Mouse (Mus musculus) ES-E14 (cell line): ENCODE results near the gene Hkdc1.

Source experiments
- CHD2 ChIP-seq: IDR thresholded peaks from 2 replicates; pipeline ENCODE4 v1.6.1; 2014; ENCODE audit warnings: mild to moderate bottlenecking, low read depth, low read length, inconsistent platforms
- HCFC1 ChIP-seq: IDR thresholded peaks from 2 replicates; pipeline ENCODE4 v1.6.1; 2012; ENCODE audit warnings: low read length, inconsistent platforms, borderline replicate concordance; ENCODE audit not compliant: insufficient read depth
- ZC3H11A ChIP-seq: IDR thresholded peaks from 2 replicates; pipeline ENCODE4 v1.6.1; 2012; ENCODE audit warnings: low read depth, mild to moderate bottlenecking, inconsistent platforms, low read length, borderline replicate concordance
- ZNF384 ChIP-seq: IDR thresholded peaks from 2 replicates; pipeline ENCODE4 v1.6.1; 2012; ENCODE audit warnings: low read depth, low read length, inconsistent platforms

GRCm38 (mm10) chr10:62345147-62345546 is 77.1 kb downstream of the Hkdc1 start:
- TF ChIP-seq CHD2 (no peak), ZC3H11A (no peak), ZNF384 (no peak), HCFC1 (no peak)
